Mouse (Mus musculus) megakaryocyte progenitor cell, adult 5-6 weeks (primary cell): ENCODE measurements around the gene Plxna4. TPM values are rescaled to one million over a fixed set of nuclear protein-coding genes. Genes with fewer than 3 reads are reported as not detected.
"Not testable (repeated sequence)": the region's sequence is repeated elsewhere in the genome, so short reads cannot be mapped to it uniquely, and the experiment has no call there.

ENCODE experiments used
- ATAC-seq: replicated peaks from 2 replicates; pipeline ENCODE4 v1.8.0; 2016; ENCODE audit warnings: mild to moderate bottlenecking, moderate TSS enrichment, inconsistent platforms; ENCODE audit not compliant: poor library complexity
- total RNA-seq, 2 experiments: library from RNA; stranded (forward) in 1 of 2; stranded (reverse) in 1 of 2; fragments of 157-497, 149-512 nt in 1 of 2; fragments of 200-1000 nt in 1 of 2; gene quantifications; 2 replicates each; pipeline versions ENCODE4 v1.2.3 to v1.2.4; 2015 to 2017

Gene Plxna4
- total RNA-seq, 2 experiments from 2014 or later, result under 0.01 to 0.05 TPM

- no peak for ATAC-seq
Observed at GRCm38 (mm10) chr6:32544021-32544420, 44.0 kb downstream of the Plxna4 start.

- ATAC-seq, result no peak
Observed at GRCm38 (mm10) chr6:32540155-32540554, 47.8 kb downstream of the Plxna4 start.

GRCm38 (mm10) chr6:32533962-32534740 lies 53.8 kb downstream of the Plxna4 start:
- ATAC-seq, result peak; percentile 95

GRCm38 (mm10) chr6:32528081-32528570 lies 59.9 kb downstream of the Plxna4 start:
- no peak for ATAC-seq

GRCm38 (mm10) chr6:32527518-32527917 lies 60.5 kb downstream of the Plxna4 start:
- no peak for ATAC-seq

GRCm38 (mm10) chr6:32526762-32527161 lies 61.2 kb downstream of the Plxna4 start:
- ATAC-seq, result no peak

GRCm38 (mm10) chr6:32520097-32520496 lies 67.9 kb downstream of the Plxna4 start:
- no peak for ATAC-seq

GRCm38 (mm10) chr6:32518617-32519016 lies 69.4 kb downstream of the Plxna4 start:
- no peak for ATAC-seq

GRCm38 (mm10) chr6:32514096-32514495 lies 73.9 kb downstream of the Plxna4 start:
- no peak for ATAC-seq

- ATAC-seq, result peak; percentile 75
Observed at GRCm38 (mm10) chr6:32512010-32512409, 76.0 kb downstream of the Plxna4 start.

GRCm38 (mm10) chr6:32510924-32511323 lies 77.1 kb downstream of the Plxna4 start:
- ATAC-seq, result peak; percentile 65

- ATAC-seq, result no peak
Observed at GRCm38 (mm10) chr6:32510491-32510890, 77.5 kb downstream of the Plxna4 start.

GRCm38 (mm10) chr6:32509046-32509445 lies 78.9 kb downstream of the Plxna4 start:
- ATAC-seq, result no peak

- no peak for ATAC-seq
Observed at GRCm38 (mm10) chr6:32504963-32505362, 83.0 kb downstream of the Plxna4 start.

GRCm38 (mm10) chr6:32501186-32501585 lies 86.8 kb downstream of the Plxna4 start:
- ATAC-seq, result not testable (repeated sequence)

GRCm38 (mm10) chr6:32498106-32498505 lies 89.9 kb downstream of the Plxna4 start:
- ATAC-seq, result no peak

GRCm38 (mm10) chr6:32496109-32496508 lies 91.9 kb downstream of the Plxna4 start:
- no peak for ATAC-seq

- ATAC-seq, result no peak
Observed at GRCm38 (mm10) chr6:32495532-32495931, 92.5 kb downstream of the Plxna4 start.

- no peak for ATAC-seq
Observed at GRCm38 (mm10) chr6:32493557-32493956, 94.4 kb downstream of the Plxna4 start.

- ATAC-seq, result no peak
Observed at GRCm38 (mm10) chr6:32487121-32487520, 100.9 kb downstream of the Plxna4 start.

- no peak for ATAC-seq
Observed at GRCm38 (mm10) chr6:32482469-32482868, 105.5 kb downstream of the Plxna4 start.

GRCm38 (mm10) chr6:32480741-32481140 lies 107.3 kb downstream of the Plxna4 start:
- no peak for ATAC-seq

- ATAC-seq, result no peak
Observed at GRCm38 (mm10) chr6:32479765-32480164, 108.2 kb downstream of the Plxna4 start.
